Mouse (Mus musculus) gastrocnemius, postnatal 14 days (tissue): Measurements from ENCODE around the gene Vsx2. TPM values are rescaled to one million over a fixed set of nuclear protein-coding genes. Genes with fewer than 3 reads are reported as not detected.

Experiments
- DNase-seq: peaks from one replicate; pipeline ENCODE4 v3.0.0; 2021; ENCODE audit warnings: mixed read lengths
- intact Hi-C: fragments of 180-260 bp; cut with DNase I; formaldehyde crosslinking; loops from one replicate; pipeline ENCODE4 v1.15.1; 2025; ENCODE audit warnings: low total_unique reads
- total RNA-seq, 2 experiments: library from RNA; stranded (reverse); gene quantifications; 2 replicates each; pipeline ENCODE4 v1.2.3; 2021

Vsx2 gene
- total RNA-seq, 2 experiments from 2014 or later, result not detected

GRCm38 (mm10) chr12:84625116-84625515 lies 55.6 kb downstream of the Vsx2 start:
- intact Hi-C loops, result no loop called here
- DNase-seq, result no peak

DNA sequence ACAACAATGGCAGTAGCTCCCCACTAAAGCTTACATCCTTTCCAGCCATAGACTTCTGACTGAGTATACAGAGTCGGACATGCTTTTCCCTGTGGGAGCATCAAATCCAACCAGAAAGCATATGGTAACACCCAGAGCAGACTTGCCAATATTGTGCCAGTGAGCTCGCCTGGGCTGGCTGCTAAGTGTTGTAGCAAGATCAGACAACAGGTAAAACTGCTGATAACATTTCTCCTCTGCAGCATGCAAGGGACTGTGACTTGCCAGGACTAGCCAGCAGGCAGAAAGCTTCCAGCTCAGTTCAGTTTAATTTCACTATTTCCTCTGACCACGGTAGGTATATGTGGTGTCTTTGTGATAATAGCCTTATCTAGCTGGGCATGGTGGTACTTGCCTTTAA lies 62.3 kb downstream of the Vsx2 start:
- intact Hi-C loops, result no loop called here

GRCm38 (mm10) chr12:84640253-84640652 lies 70.7 kb downstream of the Vsx2 start:
- no peak for DNase-seq
- intact Hi-C loops, result no loop called here

More for the DNA sequence above, 62.3 kb downstream of the Vsx2 start:
- no peak for DNase-seq

DNA sequence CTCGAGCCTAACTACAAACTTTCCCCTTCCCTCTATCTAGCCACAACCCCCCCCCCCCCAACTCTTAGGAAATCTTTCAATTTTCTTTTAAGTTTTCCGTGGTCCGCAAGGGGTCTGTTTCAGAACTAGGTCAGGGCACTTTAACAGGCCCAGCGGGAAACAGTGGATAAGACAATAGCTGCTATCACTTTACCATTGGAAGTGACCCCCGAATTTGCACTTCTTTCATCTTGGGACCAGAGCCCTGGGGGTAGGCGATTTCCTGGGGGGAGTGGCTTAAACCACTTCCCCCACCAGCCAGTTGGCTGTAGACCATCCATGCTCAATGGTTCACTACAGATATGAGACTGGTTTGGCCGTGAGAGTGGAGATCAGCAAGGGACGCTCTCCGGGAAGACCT lies 71.1 kb downstream of the Vsx2 start, which contains the start of gene Vrtn:
Gene Vrtn (plus strand): TSS at position 366 of the 400 bp plus-strand sequence.
- intact Hi-C loops, result no loop called here

More for the DNA sequence above, 71.1 kb downstream of the Vsx2 start, which contains the start of gene Vrtn:
- no peak for DNase-seq

Other genes starting within 250 kb of the Vsx2 start
- gene Coq6, start 208.1 kb upstream of the Vsx2 start, total RNA-seq, result 10 to 100 TPM; 31.5 to 37.0 TPM
- under 1 TPM; 0.47 to 0.49 TPM for gene Fam161b, start 207.9 kb upstream of the Vsx2 start, total RNA-seq
- 1 to 10 TPM; 7.5 to 8.9 TPM for gene Entpd5, start 160.7 kb upstream of the Vsx2 start, total RNA-seq
- gene Bbof1, start 160.7 kb upstream of the Vsx2 start, total RNA-seq, result 1 to 10 TPM; 1.1 to 1.2 TPM
- 1 to 10 TPM; 5.4 to 5.8 TPM for gene Rnf113a2, start 152.6 kb upstream of the Vsx2 start, total RNA-seq
- 10 to 100 TPM; 43.2 to 55.1 TPM for gene Aldh6a1, start 118.8 kb upstream of the Vsx2 start, total RNA-seq
- 1 to 10 TPM; 6.3 to 6.4 TPM for gene Lin52, start 118.3 kb upstream of the Vsx2 start, total RNA-seq
- gene Abcd4, start 47.7 kb downstream of the Vsx2 start, total RNA-seq, result 1 to 10 TPM; 3.3 to 4.3 TPM
- not detected for gene Vrtn, start 71.3 kb downstream of the Vsx2 start, total RNA-seq
- not detected for gene Syndig1l, start 129.1 kb downstream of the Vsx2 start, total RNA-seq
- 10 to 100 TPM; 18.0 to 20.0 TPM for gene Npc2, start 203.4 kb downstream of the Vsx2 start, total RNA-seq
- gene Isca2, start 203.5 kb downstream of the Vsx2 start, total RNA-seq, result 10 to 100 TPM; 47.4 to 50.7 TPM